Mouse (Mus musculus): ENCODE measurements around the gene Mrpl57. TPM values are rescaled to one million over a fixed set of nuclear protein-coding genes. Genes with fewer than 3 reads are reported as not detected.
"Not testable (repeated sequence)": the region's sequence is repeated elsewhere in the genome, so short reads cannot be mapped to it uniquely, and the experiment has no call there.

Gene Mrpl57
- polyA plus RNA-seq, 1 experiment, result 72.3 TPM

GRCm38 (mm10) chr14:57850330-57850729 lies 24.3 kb downstream of the Mrpl57 start:
- Histone ChIP-seq H3K9me3 (replicated peaks; ENCODE audit: control insufficient read depth, insufficient read depth, low read length, poor library complexity, severe bottlenecking) (no peaks in the 10 kb centered on the region), H3K4me1 (ENCODE audit: control insufficient read depth, insufficient read depth, low read length) (peaks cover 8% of the 10 kb centered on the region), H3K4me3 (ENCODE audit: low read depth, low read length) (no peak overlapping the region), H3K36me3 (ENCODE audit: control insufficient read depth, insufficient read depth, low read length, poor library complexity, severe bottlenecking) (no peaks in the 10 kb centered on the region), H3K27me3 (ENCODE audit: control insufficient read depth, insufficient read depth, low read length, poor library complexity, severe bottlenecking) (no peaks in the 10 kb centered on the region), H3K27ac (ENCODE audit: insufficient read depth, low read length) (peak overlapping the region; percentile 84), H3K9ac (ENCODE audit: low read depth, poor library complexity, severe bottlenecking) (peak overlapping the region; percentile 40; the same call in 1 of the 2 replicates)
- TF ChIP-seq POLR2A (IDR thresholded peaks at IDR 0.05; ENCODE audit: insufficient read depth, low read length) (no peak), CTCF (IDR thresholded peaks at IDR 0.05; ENCODE audit: low read depth, low read length) (no peak), EP300 (IDR thresholded peaks at IDR 0.05; ENCODE audit: insufficient read depth, low read depth, low read length) (no peak)

- peaks cover 8% of the 10 kb centered on the region for H3K4me1 ChIP-seq (ENCODE audit: control insufficient read depth, insufficient read depth, low read length)
- peak overlapping the region; percentile 89 for H3K27ac ChIP-seq (ENCODE audit: insufficient read depth, low read length)
- H3K27me3 ChIP-seq (ENCODE audit: control insufficient read depth, insufficient read depth, low read length, poor library complexity, severe bottlenecking), result no peaks in the 10 kb centered on the region
- H3K9me3 ChIP-seq (replicated peaks; ENCODE audit: control insufficient read depth, insufficient read depth, low read length, poor library complexity, severe bottlenecking), result no peaks in the 10 kb centered on the region
- H3K9ac ChIP-seq (ENCODE audit: low read depth, poor library complexity, severe bottlenecking), result no peak overlapping the region
- no peak for TF ChIP-seq POLR2A (IDR thresholded peaks at IDR 0.05; ENCODE audit: insufficient read depth, low read length)
- no peak for TF ChIP-seq EP300 (IDR thresholded peaks at IDR 0.05; ENCODE audit: insufficient read depth, low read depth, low read length)
- no peak for TF ChIP-seq CTCF (IDR thresholded peaks at IDR 0.05; ENCODE audit: low read depth, low read length)
- no peak overlapping the region for H3K4me3 ChIP-seq (ENCODE audit: low read depth, low read length)
- no peaks in the 10 kb centered on the region for H3K36me3 ChIP-seq (ENCODE audit: control insufficient read depth, insufficient read depth, low read length, poor library complexity, severe bottlenecking)
These were observed 26.9 kb downstream of the Mrpl57 start for GRCm38 (mm10) chr14:57852961-57853360.

GRCm38 (mm10) chr14:57856037-57856436 lies 30.0 kb downstream of the Mrpl57 start:
- H3K4me3 ChIP-seq (ENCODE audit: low read depth, low read length); H3K27ac ChIP-seq (ENCODE audit: insufficient read depth, low read length); H3K36me3 ChIP-seq (ENCODE audit: control insufficient read depth, insufficient read depth, low read length, poor library complexity, severe bottlenecking); H3K9ac ChIP-seq (ENCODE audit: low read depth, poor library complexity, severe bottlenecking); H3K4me1 ChIP-seq (ENCODE audit: control insufficient read depth, insufficient read depth, low read length); H3K27me3 ChIP-seq (ENCODE audit: control insufficient read depth, insufficient read depth, low read length, poor library complexity, severe bottlenecking); H3K9me3 ChIP-seq (replicated peaks; ENCODE audit: control insufficient read depth, insufficient read depth, low read length, poor library complexity, severe bottlenecking): not testable (repeated sequence)

GRCm38 (mm10) chr14:57858601-57859000 lies 32.6 kb downstream of the Mrpl57 start:
- TF ChIP-seq CTCF (IDR thresholded peaks at IDR 0.05; ENCODE audit: low read depth, low read length), result no peak
- TF ChIP-seq POLR2A (IDR thresholded peaks at IDR 0.05; ENCODE audit: insufficient read depth, low read length), result no peak
- TF ChIP-seq EP300 (IDR thresholded peaks at IDR 0.05; ENCODE audit: insufficient read depth, low read depth, low read length), result no peak
- no peaks in the 10 kb centered on the region for H3K9me3 ChIP-seq (replicated peaks; ENCODE audit: control insufficient read depth, insufficient read depth, low read length, poor library complexity, severe bottlenecking)
- no peak overlapping the region for H3K9ac ChIP-seq (ENCODE audit: low read depth, poor library complexity, severe bottlenecking)
- no peaks in the 10 kb centered on the region for H3K27me3 ChIP-seq (ENCODE audit: control insufficient read depth, insufficient read depth, low read length, poor library complexity, severe bottlenecking)
- no peak overlapping the region for H3K27ac ChIP-seq (ENCODE audit: insufficient read depth, low read length)
- no peak overlapping the region for H3K4me3 ChIP-seq (ENCODE audit: low read depth, low read length)
- peaks cover 2% of the 10 kb centered on the region for H3K4me1 ChIP-seq (ENCODE audit: control insufficient read depth, insufficient read depth, low read length)
- H3K36me3 ChIP-seq (ENCODE audit: control insufficient read depth, insufficient read depth, low read length, poor library complexity, severe bottlenecking), result peaks cover 2% of the 10 kb centered on the region; the same call in 1 of the 2 replicates

DNA sequence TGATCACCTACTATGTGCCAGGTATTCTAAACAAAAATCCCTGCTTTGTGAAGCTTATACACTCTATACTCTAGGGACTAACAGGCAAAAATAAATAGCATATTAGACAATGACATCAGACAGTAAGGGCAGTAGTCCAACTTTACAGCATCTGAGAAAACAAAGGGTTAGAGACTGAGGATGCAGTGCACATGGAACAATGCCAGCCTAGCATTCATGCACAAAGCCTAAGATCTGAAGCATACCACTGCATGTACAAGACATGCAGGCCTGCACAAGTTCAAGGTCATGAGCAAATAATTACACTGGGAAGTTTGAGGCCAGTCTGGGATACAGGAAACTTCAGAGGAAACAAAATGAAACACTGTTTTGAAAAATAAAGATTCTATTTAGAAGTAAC lies 33.5 kb downstream of the Mrpl57 start:
- no peak overlapping the region for H3K4me3 ChIP-seq (ENCODE audit: low read depth, low read length)
- peaks cover 2% of the 10 kb centered on the region; the same call in 1 of the 2 replicates for H3K36me3 ChIP-seq (ENCODE audit: control insufficient read depth, insufficient read depth, low read length, poor library complexity, severe bottlenecking)

GRCm38 (mm10) chr14:57861987-57862412 lies 36.0 kb downstream of the Mrpl57 start:
- no peak for TF ChIP-seq CTCF (IDR thresholded peaks at IDR 0.05; ENCODE audit: low read depth, low read length)
- no peak for TF ChIP-seq POLR2A (IDR thresholded peaks at IDR 0.05; ENCODE audit: insufficient read depth, low read length)
- no peak for TF ChIP-seq EP300 (IDR thresholded peaks at IDR 0.05; ENCODE audit: insufficient read depth, low read depth, low read length)
- Histone ChIP-seq H3K4me1 (ENCODE audit: control insufficient read depth, insufficient read depth, low read length) (peaks cover 2% of the 10 kb centered on the region), H3K27ac (ENCODE audit: insufficient read depth, low read length) (peak overlapping the region; percentile 80), H3K9me3 (replicated peaks; ENCODE audit: control insufficient read depth, insufficient read depth, low read length, poor library complexity, severe bottlenecking) (no peaks in the 10 kb centered on the region), H3K9ac (ENCODE audit: low read depth, poor library complexity, severe bottlenecking) (peak overlapping the region; percentile 67), H3K27me3 (ENCODE audit: control insufficient read depth, insufficient read depth, low read length, poor library complexity, severe bottlenecking) (no peaks in the 10 kb centered on the region), H3K4me3 (ENCODE audit: low read depth, low read length) (peak overlapping the region; percentile 38), H3K36me3 (ENCODE audit: control insufficient read depth, insufficient read depth, low read length, poor library complexity, severe bottlenecking) (peaks cover 6% of the 10 kb centered on the region)

More for the DNA sequence above, 33.5 kb downstream of the Mrpl57 start:
- TF ChIP-seq CTCF (IDR thresholded peaks at IDR 0.05; ENCODE audit: low read depth, low read length) (no peak), POLR2A (IDR thresholded peaks at IDR 0.05; ENCODE audit: insufficient read depth, low read length) (no peak), EP300 (IDR thresholded peaks at IDR 0.05; ENCODE audit: insufficient read depth, low read depth, low read length) (no peak)
- H3K9me3 ChIP-seq (replicated peaks; ENCODE audit: control insufficient read depth, insufficient read depth, low read length, poor library complexity, severe bottlenecking), result no peaks in the 10 kb centered on the region
- no peak overlapping the region for H3K9ac ChIP-seq (ENCODE audit: low read depth, poor library complexity, severe bottlenecking)
- H3K4me1 ChIP-seq (ENCODE audit: control insufficient read depth, insufficient read depth, low read length), result no peaks in the 10 kb centered on the region
- H3K27me3 ChIP-seq (ENCODE audit: control insufficient read depth, insufficient read depth, low read length, poor library complexity, severe bottlenecking), result no peaks in the 10 kb centered on the region
- no peak overlapping the region for H3K27ac ChIP-seq (ENCODE audit: insufficient read depth, low read length)
